Mouse (Mus musculus): ENCODE data around the gene Scpep1.

DNA sequence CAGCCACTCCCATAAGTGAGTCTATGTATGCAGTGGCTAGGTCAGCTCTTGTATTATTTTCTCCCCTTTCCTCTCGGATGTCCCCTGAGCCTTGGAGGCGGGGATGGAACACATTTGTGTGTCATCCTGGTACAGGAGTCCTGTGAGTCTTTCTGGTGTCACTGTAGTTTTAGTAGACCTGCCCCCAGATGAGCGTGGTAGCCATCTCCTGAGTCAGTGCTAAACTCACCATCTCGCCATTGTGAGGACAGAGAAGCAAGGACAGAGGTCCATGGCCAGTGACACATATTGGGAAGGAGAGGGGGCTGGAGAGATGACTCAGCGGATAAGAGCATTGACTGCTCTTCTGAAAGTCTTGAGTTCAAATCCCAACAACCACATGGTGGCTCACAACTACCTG lies 21.9 kb upstream of the Scpep1 start:
- TF ChIP-seq CTCF (IDR thresholded peaks at IDR 0.05), result no peak
- TF ChIP-seq POLR2A (IDR thresholded peaks at IDR 0.05; ENCODE audit: insufficient read depth, low read depth, low read length), result no peak
- TF ChIP-seq EP300 (IDR thresholded peaks at IDR 0.05; ENCODE audit: insufficient read depth, low read depth, low read length), result no peak
